Mouse (Mus musculus): ENCODE measurements at regions not wholly inside any gene's neighbourhood (a gene's known extent, or its start where the extent isn't known, plus 50 kb on each side); places are given as distances from the start of the nearest gene placed in this dataset.

- 48% methylated on average over 1 of the region's 1 CpGs for WGBS
- TF ChIP-seq POLR2A (IDR thresholded peaks at IDR 0.05; ENCODE audit: low read depth, low read length) (no peak), CTCF (conservative IDR thresholded peaks at IDR 0.05; ENCODE audit: insufficient read depth, insufficient read length, low read depth, low read length) (no peak)
- Histone ChIP-seq H3K27me3 (replicated peaks; ENCODE audit: control insufficient read depth, insufficient read depth, low read length) (no peaks in the 10 kb centered on the region), H3K4me1 (ENCODE audit: control insufficient read depth, insufficient read depth, low read length) (peaks cover 3% of the 10 kb centered on the region; the same call in 1 of the 2 replicates), H3K27ac (ENCODE audit: insufficient read depth, low read depth, low read length) (no peak overlapping the region), H3K36me3 (ENCODE audit: control insufficient read depth, insufficient read depth, low read length) (no peaks in the 10 kb centered on the region), H3K4me3 (ENCODE audit: insufficient read depth, low read depth, low read length) (no peak overlapping the region)
- DNase-seq = peak; percentile 40
Observed at GRCm38 (mm10) chr10:96753521-96753920, 136.7 kb downstream of the Btg1 start.

- 68% methylated on average over 8 of the region's 8 CpGs for WGBS
- no peaks in the 10 kb centered on the region for H3K27me3 ChIP-seq (replicated peaks; ENCODE audit: control insufficient read depth, insufficient read depth, low read length)
- H3K27ac ChIP-seq (ENCODE audit: insufficient read depth, low read depth, low read length) = 0 out of 2 replicates have a peak overlapping the region, but pooled peaks have one; percentile 5
- no peak for TF ChIP-seq CTCF (conservative IDR thresholded peaks at IDR 0.05; ENCODE audit: insufficient read depth, insufficient read length, low read depth, low read length)
- TF ChIP-seq POLR2A (IDR thresholded peaks at IDR 0.05; ENCODE audit: low read depth, low read length) = no peak
- no peak for DNase-seq
- H3K4me1 ChIP-seq (ENCODE audit: control insufficient read depth, insufficient read depth, low read length) = peaks cover 3% of the 10 kb centered on the region; the same call in 1 of the 2 replicates
- H3K36me3 ChIP-seq (ENCODE audit: control insufficient read depth, insufficient read depth, low read length) = no peaks in the 10 kb centered on the region
- no peak overlapping the region for H3K4me3 ChIP-seq (ENCODE audit: insufficient read depth, low read depth, low read length)
Observed at GRCm38 (mm10) chr10:96755674-96756073, 138.9 kb downstream of the Btg1 start.

GRCm38 (mm10) chr10:96756355-96757084 lies 139.7 kb downstream of the Btg1 start:
- TF ChIP-seq POLR2A (IDR thresholded peaks at IDR 0.05; ENCODE audit: low read depth, low read length) (no peak), CTCF (conservative IDR thresholded peaks at IDR 0.05; ENCODE audit: insufficient read depth, insufficient read length, low read depth, low read length) (no peak)
- Histone ChIP-seq H3K27ac (ENCODE audit: insufficient read depth, low read depth, low read length) (no peak overlapping the region), H3K36me3 (ENCODE audit: control insufficient read depth, insufficient read depth, low read length) (no peaks in the 10 kb centered on the region), H3K27me3 (replicated peaks; ENCODE audit: control insufficient read depth, insufficient read depth, low read length) (no peaks in the 10 kb centered on the region), H3K4me1 (ENCODE audit: control insufficient read depth, insufficient read depth, low read length) (no peaks in the 10 kb centered on the region; the same call in 1 of the 2 replicates), H3K4me3 (ENCODE audit: insufficient read depth, low read depth, low read length) (no peak overlapping the region)
- no peak for DNase-seq
- WGBS = 58% methylated on average over 5 of the region's 5 CpGs

GRCm38 (mm10) chr10:96757311-96757710 lies 140.5 kb downstream of the Btg1 start:
- Histone ChIP-seq H3K27ac (ENCODE audit: insufficient read depth, low read depth, low read length) (no peak overlapping the region), H3K4me3 (ENCODE audit: insufficient read depth, low read depth, low read length) (no peak overlapping the region), H3K36me3 (ENCODE audit: control insufficient read depth, insufficient read depth, low read length) (no peaks in the 10 kb centered on the region), H3K27me3 (replicated peaks; ENCODE audit: control insufficient read depth, insufficient read depth, low read length) (no peaks in the 10 kb centered on the region), H3K4me1 (ENCODE audit: control insufficient read depth, insufficient read depth, low read length) (no peaks in the 10 kb centered on the region)
- no peak for DNase-seq
- 86% methylated on average over 1 of the region's 1 CpGs for WGBS
- TF ChIP-seq POLR2A (IDR thresholded peaks at IDR 0.05; ENCODE audit: low read depth, low read length) = no peak
- TF ChIP-seq CTCF (conservative IDR thresholded peaks at IDR 0.05; ENCODE audit: insufficient read depth, insufficient read length, low read depth, low read length) = no peak

- Histone ChIP-seq H3K4me1 (ENCODE audit: control insufficient read depth, insufficient read depth, low read length) (no peaks in the 10 kb centered on the region), H3K36me3 (ENCODE audit: control insufficient read depth, insufficient read depth, low read length) (no peaks in the 10 kb centered on the region), H3K27me3 (replicated peaks; ENCODE audit: control insufficient read depth, insufficient read depth, low read length) (no peaks in the 10 kb centered on the region), H3K27ac (ENCODE audit: insufficient read depth, low read depth, low read length) (no peak overlapping the region), H3K4me3 (ENCODE audit: insufficient read depth, low read depth, low read length) (no peak overlapping the region)
- no peak for DNase-seq
- WGBS = 91% methylated on average over 8 of the region's 8 CpGs
- TF ChIP-seq CTCF (conservative IDR thresholded peaks at IDR 0.05; ENCODE audit: insufficient read depth, insufficient read length, low read depth, low read length) (no peak), POLR2A (IDR thresholded peaks at IDR 0.05; ENCODE audit: low read depth, low read length) (no peak)
Observed at GRCm38 (mm10) chr10:96761601-96762000, 144.8 kb downstream of the Btg1 start.

GRCm38 (mm10) chr10:96765626-96766025 lies 148.8 kb downstream of the Btg1 start:
- Histone ChIP-seq H3K4me1 (ENCODE audit: control insufficient read depth, insufficient read depth, low read length) (no peaks in the 10 kb centered on the region), H3K36me3 (ENCODE audit: control insufficient read depth, insufficient read depth, low read length) (no peaks in the 10 kb centered on the region), H3K27ac (ENCODE audit: insufficient read depth, low read depth, low read length) (no peak overlapping the region), H3K27me3 (replicated peaks; ENCODE audit: control insufficient read depth, insufficient read depth, low read length) (no peaks in the 10 kb centered on the region), H3K4me3 (ENCODE audit: insufficient read depth, low read depth, low read length) (no peak overlapping the region)
- DNase-seq = no peak
- TF ChIP-seq POLR2A (IDR thresholded peaks at IDR 0.05; ENCODE audit: low read depth, low read length) (no peak), CTCF (conservative IDR thresholded peaks at IDR 0.05; ENCODE audit: insufficient read depth, insufficient read length, low read depth, low read length) (no peak)
- WGBS = 87% methylated on average over 5 of the region's 5 CpGs

GRCm38 (mm10) chr10:96778220-96778619 lies 161.4 kb downstream of the Btg1 start:
- WGBS = 87% methylated on average over 1 of the region's 1 CpGs
- Histone ChIP-seq H3K4me1 (ENCODE audit: control insufficient read depth, insufficient read depth, low read length) (no peaks in the 10 kb centered on the region), H3K27ac (ENCODE audit: insufficient read depth, low read depth, low read length) (no peak overlapping the region), H3K27me3 (replicated peaks; ENCODE audit: control insufficient read depth, insufficient read depth, low read length) (no peaks in the 10 kb centered on the region), H3K36me3 (ENCODE audit: control insufficient read depth, insufficient read depth, low read length) (no peaks in the 10 kb centered on the region), H3K4me3 (ENCODE audit: insufficient read depth, low read depth, low read length) (no peak overlapping the region)
- no peak for TF ChIP-seq CTCF (conservative IDR thresholded peaks at IDR 0.05; ENCODE audit: insufficient read depth, insufficient read length, low read depth, low read length)
- TF ChIP-seq POLR2A (IDR thresholded peaks at IDR 0.05; ENCODE audit: low read depth, low read length) = no peak
- no peak for DNase-seq

Data from kidney, adult 2 months (tissue).